Mouse (Mus musculus) ES-E14 (cell line): ENCODE results near the gene Carmil1.

Source experiments
- ZC3H11A ChIP-seq: IDR thresholded peaks from 2 replicates; pipeline ENCODE4 v1.6.1; 2012; ENCODE audit warnings: low read depth, mild to moderate bottlenecking, inconsistent platforms, low read length, borderline replicate concordance
- ZNF384 ChIP-seq: IDR thresholded peaks from 2 replicates; pipeline ENCODE4 v1.6.1; 2012; ENCODE audit warnings: low read depth, low read length, inconsistent platforms

GRCm38 (mm10) chr13:24202314-24202713 lies 78.3 kb downstream of the Carmil1 start:
- no peak for TF ChIP-seq ZNF384
- no peak for TF ChIP-seq ZC3H11A
